Mouse (Mus musculus): ENCODE data around the gene AL607142.1.

DNA sequence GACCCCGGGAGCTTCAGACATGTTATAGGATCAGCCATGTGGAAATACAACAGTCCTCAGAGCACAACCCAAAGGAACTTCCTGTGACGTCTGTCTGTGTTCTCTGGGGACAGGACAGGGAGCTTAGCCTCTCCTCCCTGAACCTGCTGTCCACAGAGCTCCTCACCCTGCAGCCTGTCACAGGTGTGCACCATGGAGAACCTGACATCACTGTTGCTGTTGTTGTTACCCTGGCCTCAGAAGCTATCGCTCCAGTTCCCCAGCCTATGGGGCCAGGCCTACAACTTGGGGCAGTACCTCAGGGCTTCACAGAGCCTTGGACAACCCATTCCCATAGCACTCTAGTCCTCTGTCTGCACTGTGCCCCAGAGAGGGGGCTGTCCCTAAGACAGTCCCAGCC lies 62.5 kb downstream of the AL607142.1 start:
- TF ChIP-seq CTCF (IDR thresholded peaks at IDR 0.05; ENCODE audit: low read depth) (no peak), EP300 (IDR thresholded peaks at IDR 0.05; ENCODE audit: low read depth) (no peak)

Data from liver, postnatal 0 days (tissue).